Mouse (Mus musculus) adrenal gland, postnatal 36 days (tissue): Measurements from ENCODE around the gene Fam83g. TPM values are rescaled to one million over a fixed set of nuclear protein-coding genes. Genes with fewer than 3 reads are reported as not detected.
A peak's percentile ranks its signal among the peaks of the same experiment; 100 is the strongest.

Source experiments
- DNase-seq, 2 experiments: peaks; one replicate each; pipeline ENCODE4 v3.0.0; 2021; ENCODE audit warnings: mixed read lengths in 1 of 2
- total RNA-seq, 2 experiments: library from RNA; stranded (reverse); gene quantifications; 2 replicates each; pipeline ENCODE4 v1.2.3; 2021

Fam83g gene
- total RNA-seq, 2 experiments from 2014 or later: 0.93 to 1.7 TPM

DNA sequence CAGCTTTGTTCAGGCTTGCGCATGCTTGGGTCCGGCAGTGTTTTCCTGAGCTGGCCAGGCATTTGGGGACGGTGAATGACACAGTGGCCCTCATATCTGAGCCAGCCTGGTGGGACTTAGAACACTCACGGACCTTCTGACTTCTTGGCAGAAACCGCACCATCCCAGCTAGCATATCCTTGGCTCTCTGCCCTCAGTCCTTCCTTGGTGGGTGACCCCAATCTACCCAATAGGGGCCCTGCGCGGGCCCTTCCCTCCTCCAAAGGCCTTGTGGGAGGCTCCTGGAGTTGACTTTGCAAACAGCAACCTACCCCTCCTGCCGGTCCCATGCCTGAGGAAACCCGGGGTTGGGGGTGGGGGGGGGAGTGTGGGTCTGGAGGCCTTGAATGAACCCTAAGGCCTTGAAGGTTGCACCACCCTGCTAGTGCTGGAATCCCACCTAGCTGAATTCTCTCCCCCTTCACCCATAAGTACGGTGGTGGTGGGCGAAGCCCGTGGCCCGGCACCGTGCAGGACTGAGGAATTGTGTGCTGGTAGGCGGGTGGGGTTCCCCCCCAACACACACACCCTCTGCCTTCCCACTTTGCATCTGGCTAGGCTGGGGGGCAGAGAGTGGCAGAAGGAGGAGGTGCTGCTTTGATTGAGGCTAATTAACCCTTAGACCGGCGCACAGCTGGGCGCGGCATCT is 9.6 kb upstream of the Fam83g start:
- DNase-seq: peak in 1 of 2 experiments; percentile 13

DNA sequence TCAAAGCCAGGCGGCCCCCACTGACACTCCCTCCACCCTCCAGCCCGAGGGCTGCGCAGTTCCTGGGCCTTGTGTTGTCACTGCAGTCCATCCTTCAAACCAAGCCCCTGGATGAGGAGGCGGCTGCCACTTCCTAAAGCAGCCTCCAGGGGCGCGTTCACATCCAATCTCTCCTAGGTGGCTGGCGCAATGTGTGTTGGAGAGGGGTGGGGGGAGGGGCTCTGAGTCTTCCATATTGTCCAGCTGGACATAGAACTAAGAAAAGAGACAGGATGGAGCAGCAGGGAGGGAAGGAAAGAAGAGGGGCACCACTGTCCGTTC is 9.1 kb upstream of the Fam83g start:
- DNase-seq: peak; percentile 21 to 27

DNA sequence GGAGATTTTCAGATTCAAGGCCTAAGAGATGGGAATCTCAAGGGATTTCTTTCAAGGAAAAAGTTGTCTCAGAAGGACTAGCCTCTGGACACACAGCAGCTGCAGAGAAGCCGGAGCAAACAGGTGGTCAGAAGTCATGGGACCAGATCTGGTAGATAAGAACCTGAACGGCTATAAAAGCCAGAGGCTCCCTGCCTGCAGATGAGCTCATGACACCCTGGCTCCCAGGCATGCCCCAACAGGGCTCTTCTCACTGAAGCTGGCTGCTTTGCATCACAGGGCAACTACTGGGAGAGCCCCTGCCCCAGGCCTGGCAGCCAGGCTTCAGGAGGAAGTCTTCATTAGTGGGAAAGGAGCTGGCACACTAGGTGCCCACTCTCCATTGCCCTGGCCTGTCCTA is 8.6 kb upstream of the Fam83g start:
- no peak for DNase-seq

DNA sequence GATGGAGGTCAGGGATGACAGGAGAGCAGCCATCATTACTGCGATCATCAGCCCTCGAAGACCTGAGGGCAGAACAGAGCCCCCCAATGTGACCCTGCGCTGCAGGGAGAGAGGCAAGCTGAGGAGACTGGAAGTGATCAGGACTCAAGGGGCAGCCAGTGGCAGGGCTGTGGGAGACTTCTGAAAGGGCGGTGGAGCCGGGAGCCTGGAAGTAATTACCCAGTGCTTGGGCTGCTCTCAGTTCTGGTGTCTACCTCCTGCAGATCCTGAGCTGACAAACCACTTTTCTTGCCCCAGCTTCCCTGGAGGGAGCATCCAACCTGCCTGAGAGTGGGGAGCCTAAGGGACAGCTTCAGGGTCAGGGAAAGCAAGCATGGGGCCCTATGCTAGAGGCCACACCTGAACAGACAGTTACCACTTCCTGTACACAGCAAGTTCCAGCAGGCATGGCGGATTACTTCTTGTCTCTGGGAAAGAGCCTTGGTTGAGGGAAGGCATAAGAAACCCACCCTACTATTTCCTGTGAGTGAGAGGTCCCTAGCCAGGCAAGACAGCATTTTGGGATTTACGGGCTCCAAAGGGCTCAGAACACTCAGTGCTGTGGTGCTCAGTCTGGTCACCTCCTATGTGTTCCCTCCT is 7.6 kb upstream of the Fam83g start:
- no peak for DNase-seq

DNA sequence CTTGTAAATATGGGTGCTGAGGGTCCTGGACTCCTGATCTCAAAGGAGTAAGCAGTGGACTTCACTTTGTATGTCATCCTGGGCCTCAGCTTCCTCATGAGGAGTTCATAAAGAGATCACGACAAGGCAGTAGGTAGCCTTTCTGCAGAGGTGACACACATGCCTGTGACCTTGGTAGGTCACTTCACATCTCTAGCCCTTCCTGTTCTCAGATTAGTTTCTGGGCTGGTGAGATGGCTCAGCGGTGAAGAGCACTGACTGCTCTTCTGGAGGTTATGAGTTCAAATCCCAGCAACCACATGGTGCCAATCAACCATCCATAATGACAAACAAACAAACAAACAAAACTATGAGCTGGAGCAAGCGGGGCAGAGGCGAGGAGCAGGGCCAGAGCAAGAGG is 6.2 kb upstream of the Fam83g start:
- DNase-seq: no peak

GRCm38 (mm10) chr11:61679091-61679866 is 4.6 kb upstream of the Fam83g start:
- no peak for DNase-seq

DNA sequence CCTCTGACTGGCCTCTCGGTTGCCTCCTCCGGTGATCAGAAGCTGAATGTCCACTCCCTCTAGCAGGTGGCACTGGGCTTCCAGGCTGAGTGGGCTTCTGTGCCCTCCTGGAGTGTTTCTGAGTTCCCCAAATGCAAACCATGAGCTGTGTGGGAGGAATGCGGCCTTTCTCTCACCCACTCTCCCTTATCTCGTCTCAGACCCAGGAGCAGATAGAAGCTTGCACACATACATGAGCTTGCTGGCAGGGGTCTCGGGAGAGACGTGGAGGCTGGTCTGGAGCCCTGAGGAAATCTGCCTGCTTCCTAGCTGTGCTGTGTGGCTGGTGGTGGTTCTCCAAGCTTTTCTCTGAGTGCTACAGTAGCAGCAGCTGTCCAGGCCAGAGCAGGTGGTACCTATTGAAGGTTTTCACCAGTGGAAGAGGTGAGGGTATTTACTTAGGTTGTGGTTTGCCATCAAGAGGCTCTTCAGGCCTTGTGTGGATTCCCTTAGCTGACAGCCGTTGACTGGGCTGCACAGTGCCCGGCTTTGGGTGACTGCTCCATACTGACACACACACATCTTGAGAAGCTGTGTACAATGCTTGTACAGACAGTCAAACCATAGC is 1.3 kb downstream of the Fam83g start:
- DNase-seq: no peak

GRCm38 (mm10) chr11:61686141-61686540 is 2.2 kb downstream of the Fam83g start:
- DNase-seq: no peak

DNA sequence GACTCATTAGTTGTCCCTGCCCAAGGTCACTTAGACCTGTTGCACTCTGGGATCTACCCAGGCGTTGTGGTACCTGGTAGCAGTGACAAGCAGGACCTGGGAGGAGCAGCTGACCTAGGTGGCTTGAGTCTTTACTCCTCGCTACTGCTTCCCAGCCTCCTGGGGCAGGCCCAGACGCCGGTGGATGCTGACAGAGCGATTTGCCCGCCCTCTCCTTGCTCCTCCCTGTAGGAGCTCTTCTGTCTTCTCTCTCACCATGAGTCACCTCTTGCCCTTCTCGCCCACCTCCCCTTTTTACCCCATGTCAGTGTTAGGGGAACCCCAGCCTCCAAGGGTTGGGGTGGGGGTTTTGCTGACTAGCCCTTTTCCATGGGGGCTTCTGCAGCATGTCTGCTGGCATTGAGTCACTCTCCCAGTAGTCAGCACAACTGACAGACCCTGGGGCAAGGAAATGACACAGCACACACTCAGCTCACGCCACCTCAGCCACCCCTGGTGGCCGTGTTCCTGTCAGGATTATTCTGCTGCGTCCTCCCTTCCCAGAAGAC is 3.1 kb downstream of the Fam83g start:
- DNase-seq: no peak

DNA sequence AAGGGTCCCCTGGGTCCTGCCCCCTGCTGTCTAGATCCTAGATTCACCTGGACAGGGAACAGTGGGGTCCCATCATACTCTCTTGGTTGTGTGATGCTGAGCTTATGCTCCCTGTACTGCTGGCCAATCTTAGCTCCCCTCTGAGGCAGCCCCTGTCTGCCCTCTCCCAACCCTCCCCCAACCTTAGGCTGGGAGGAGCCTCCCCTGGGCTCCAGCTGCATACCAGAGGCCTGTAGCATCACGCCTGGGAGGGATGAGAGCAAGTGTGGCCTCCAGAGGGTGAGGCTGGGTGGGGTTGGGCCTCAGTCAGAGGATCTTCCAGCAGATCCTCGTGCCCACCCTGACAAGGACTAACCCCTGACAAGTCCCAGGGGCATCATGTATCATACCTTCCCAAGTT is 3.7 kb downstream of the Fam83g start:
- no peak for DNase-seq

DNA sequence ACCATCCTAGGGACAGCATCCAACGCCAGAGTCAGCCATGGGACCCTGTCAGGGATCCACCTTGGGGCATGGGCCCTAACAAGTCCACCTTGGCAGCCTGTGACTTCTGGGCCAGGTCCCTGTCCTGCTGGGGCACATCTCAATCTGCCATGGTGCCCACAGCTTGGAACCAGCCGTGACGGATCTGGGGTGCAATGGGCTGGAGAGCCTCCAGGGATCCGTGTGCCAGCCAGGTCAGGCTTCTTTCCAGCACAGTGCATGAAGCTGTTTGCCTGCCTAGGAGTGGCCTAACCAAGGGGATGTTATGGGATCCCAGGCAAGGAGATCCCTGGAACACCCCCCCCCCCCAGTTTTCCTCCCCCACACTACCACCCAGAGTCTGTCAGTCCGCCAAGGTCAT is 9.1 kb downstream of the Fam83g start:
- DNase-seq: no peak

DNA sequence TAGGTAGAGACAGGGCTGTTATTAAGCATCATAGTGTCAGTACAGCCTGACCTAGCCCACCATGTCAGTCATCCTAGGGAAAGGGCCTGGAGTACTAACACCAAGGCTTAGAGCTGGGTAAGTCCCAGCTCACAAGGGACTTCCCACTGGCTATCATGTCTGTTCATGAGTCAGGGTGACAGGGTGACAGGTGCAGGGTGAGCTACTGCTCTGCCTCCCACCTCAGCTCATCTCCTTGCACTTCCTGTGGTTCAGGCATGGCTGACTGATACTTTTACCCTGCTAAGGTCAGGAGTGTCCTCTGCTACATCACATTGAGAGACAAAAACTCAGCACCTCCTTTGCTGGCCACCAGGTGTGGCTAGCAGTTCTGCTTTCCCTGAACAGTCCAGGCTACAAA is 15.0 kb downstream of the Fam83g start:
- DNase-seq: no peak

DNA sequence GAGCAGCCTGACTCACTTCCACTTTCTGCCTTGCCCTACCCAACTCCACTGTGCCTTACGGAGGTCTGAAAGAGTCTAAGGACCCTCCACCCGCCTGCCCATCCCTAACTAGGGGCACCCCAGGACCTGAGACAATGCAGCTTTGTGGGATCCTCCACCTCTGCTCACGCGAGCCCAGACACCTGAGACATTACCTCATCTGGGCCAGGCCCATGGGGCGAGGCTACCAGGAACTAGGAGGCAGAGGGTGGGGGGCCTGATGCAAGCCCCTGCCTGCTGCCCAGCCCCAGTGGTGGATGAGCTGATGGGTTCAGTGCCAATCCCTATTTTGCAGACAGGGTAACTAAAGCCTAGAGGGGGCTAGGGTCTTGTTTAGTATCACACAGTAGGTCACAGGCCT is 15.6 kb downstream of the Fam83g start:
- DNase-seq: no peak

DNA sequence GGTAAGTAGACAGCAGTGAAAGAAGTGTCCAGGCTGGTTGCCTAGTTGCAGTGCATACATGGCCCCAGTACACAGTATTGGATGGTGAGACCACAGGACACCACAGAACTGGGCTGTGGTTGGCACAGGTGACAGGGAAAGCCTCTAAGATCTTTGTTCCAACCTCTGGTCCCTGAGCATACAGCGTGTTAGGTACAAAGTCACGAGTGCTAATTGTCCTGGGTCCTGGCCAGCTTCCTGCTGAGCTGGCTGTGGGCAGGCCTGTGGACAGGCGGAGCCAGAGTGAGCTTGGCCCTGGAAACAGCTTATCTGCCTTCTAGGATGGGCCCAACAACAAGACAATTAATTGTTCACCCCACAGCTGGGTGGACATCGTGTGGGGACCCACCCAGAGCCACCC is 16.0 kb downstream of the Fam83g start:
- DNase-seq: peak; percentile 19 to 31

- DNase-seq: no peak
Observed at GRCm38 (mm10) chr11:61701696-61702095, 17.8 kb downstream of the Fam83g start.

DNA sequence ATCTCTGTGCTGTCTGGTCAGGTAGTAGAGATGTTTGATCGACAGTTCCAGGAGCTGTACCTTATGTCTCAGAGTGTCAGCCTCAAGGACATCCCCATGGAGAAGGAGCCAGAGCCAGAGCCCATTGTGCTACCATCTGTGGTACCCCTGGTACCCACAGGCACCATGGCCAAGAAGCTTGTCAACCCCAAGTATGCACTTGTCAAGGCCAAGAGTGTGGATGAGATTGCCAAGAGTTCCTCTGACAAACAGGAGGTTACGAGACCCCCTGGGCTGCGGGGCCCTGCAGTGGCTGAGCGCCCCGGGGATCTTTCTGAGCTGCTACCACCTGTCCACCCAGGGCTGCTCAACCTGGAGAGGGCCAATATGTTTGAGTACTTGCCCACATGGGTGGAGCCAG is 18.6 kb downstream of the Fam83g start:
- no peak for DNase-seq

DNA sequence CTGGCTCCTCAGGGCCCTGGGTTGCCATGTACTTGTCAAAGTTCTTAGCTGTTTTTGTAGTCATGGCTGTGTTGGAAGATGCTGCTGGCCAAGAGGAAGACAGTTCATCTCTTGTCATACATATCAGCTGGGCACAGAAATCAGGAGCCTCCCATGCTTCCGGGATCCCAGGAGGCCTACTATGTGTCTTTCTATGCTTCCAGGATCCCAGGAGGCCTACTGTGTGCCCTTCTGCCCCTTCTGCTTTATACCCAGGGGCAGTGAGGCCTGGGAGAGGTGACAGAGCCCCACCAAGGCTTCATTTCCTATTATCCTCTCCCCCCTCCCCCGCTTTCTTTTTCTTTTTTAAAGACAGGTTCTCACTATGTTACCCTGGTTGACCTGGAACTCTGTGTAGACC is 21.7 kb downstream of the Fam83g start:
- no peak for DNase-seq

DNA sequence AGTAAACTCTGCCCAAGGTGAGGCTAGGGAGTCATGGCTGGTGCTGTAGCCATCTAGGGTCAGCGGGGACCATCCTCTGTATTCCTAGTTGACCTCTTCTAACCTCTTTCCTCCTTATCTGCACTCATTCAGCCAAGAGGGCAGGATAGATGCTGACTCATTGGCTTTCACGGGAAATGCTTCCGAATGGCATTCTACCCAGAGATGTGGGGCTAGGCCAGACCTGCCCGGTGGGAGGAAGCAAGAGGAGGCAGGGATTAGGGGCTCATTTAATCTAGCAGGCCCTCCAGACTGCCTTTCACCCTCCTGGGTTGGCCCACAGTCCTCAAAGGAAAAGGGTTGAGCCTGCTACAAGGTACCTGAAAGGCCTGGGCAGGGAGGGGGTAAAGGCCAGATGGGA is 22.3 kb downstream of the Fam83g start:
- DNase-seq: no peak

GRCm38 (mm10) chr11:61708928-61709327 is 25.0 kb downstream of the Fam83g start:
- DNase-seq: no peak

DNA sequence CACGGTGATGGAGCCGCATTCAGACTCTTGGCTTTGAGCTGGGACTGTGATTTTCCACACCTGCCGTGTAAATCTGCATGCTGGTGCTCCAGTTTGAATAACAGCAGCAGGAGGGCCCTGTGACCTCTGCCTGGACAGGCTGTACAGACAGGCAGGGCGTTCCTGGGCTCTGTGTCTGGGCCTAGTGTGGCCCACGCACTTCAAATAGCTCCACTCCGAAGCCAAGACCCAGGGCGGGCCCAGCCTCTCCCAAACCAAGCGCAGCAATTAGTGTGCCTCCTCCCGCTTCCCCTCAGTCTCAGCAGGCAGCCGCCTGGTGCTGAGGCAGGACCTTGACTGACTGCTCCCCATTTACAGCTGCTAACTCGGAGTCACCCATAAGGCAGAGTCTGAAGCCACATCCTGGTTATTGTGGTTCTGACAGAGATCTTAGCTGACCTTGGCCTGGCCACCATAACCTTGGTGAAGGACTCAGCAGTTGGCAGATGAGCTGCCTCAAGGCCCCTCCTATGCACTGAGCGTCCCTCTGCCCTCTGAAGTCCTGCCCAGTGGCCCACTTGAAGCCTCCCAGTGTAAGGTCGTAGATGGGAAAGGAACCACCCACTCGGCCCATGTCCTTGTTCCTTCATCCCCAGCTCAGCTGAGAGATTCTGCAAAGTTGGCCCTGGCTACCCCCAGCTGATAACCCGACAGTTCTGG is 29.4 kb downstream of the Fam83g start:
- DNase-seq: peak; percentile 75 to 78

GRCm38 (mm10) chr11:61714346-61715117 is 30.6 kb downstream of the Fam83g start:
- peak; percentile 65 to 83 for DNase-seq
